Mouse (Mus musculus): Measurements from ENCODE around the gene Slc16a1.

The Slc16a1 gene

GRCm38 (mm10) chr3:104639749-104640368 is 1.4 kb downstream of the Slc16a1 start:
- no peak for DNase-seq

DNA sequence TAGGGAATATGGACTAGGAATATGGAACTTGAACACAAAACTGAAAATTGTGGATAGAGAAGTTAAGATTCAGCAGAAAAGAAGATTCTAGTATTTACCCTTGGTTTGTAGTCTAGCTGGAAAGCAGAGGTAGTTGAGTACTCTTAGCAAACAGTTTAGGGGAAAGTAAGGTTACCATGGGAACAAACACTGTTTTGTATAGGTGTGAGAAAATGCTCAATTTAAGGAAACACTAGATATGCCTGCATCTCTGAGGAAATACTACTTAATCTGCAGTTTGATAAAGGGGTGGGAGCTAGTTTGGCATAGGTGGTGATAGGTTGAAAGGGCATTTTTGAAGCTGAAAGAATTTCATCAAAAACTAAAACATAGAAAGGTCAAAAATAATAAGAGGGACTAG is 2.4 kb downstream of the Slc16a1 start:
- no peak for DNase-seq

DNA sequence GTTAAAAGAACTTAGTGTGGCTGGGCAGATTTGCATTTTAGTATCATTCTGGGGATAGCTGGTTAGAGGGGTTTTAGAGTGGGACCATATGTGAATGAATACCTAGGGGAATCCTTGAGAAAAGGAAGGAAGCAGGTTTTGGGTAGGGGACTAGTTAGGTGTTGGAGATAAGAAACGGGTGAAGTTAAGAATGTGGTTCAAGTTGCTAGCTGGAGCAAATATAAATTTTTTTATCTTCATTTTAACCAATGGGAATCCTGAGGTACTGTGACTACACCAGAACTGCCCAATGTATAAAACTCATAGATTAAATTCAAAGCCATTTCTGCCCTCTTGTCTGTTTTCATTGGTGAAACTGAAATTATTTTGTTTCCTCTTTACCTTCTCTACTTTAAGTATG is 2.8 kb downstream of the Slc16a1 start:
- no peak for DNase-seq

GRCm38 (mm10) chr3:104643113-104643512 is 4.6 kb downstream of the Slc16a1 start:
- no peak for DNase-seq

DNA sequence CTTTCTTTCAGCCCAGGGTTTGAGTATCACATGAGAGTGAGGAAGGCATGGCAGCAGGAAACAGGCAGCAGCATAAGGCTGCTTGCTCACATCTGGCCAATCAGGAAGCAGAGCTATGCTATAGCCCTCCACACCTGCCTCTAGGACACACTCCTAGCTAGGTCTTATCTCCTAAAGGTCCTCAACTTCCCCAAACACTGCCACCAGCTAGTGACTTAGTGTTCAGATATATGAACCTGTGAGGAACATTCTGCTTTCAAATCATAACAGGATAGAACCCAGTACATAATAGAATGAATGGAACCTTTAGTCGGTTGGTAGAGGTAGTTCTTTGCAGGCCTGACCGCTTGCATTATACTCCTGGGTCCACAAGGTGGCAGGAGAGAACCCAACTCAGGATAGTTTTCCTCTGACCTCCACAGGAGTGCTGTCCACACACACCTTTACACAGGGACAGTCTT is 5.4 kb downstream of the Slc16a1 start:
- DNase-seq: peak; percentile 67 to 73

DNA sequence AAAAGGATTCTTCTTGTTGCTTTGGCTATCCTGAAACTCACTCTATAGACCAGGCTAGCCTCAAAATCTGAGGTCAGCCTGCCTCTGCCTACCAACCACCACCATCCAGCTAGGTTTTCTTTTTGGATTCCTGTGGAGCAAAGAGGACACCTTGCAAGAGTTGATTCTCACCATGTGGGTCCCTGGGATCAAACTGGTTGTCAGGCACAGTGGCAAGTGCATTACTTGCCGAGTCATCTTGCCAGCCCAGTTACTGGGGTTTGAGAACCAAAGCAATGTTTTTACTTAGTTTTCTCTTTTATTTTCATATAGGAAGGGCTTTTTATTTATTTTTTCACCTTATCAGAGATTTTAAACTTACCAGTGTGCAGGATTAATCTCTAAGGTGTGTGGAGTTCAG is 5.9 kb downstream of the Slc16a1 start:
- no peak for DNase-seq

GRCm38 (mm10) chr3:104654219-104654618 is 15.8 kb downstream of the Slc16a1 start:
- no peak for DNase-seq

DNA sequence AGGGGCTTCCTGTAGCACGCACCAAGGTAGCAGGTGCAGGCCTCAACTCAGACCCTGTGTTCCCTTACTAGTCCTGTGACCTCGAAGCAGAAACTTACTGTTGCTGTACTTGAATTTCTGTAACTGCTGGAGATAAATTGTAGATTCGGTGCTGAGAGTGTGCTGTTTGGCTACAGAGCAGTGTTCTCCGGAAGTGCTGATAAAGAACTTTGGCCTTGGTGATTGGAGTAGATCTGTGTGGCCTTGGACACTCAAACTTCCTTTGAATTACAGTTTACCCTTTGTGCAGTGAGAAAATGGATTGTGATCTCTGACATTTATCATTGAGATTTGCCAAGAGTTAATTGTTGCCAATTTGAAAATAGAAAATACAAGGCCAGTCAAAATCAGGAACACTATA is 16.5 kb downstream of the Slc16a1 start:
- no peak for DNase-seq

DNA sequence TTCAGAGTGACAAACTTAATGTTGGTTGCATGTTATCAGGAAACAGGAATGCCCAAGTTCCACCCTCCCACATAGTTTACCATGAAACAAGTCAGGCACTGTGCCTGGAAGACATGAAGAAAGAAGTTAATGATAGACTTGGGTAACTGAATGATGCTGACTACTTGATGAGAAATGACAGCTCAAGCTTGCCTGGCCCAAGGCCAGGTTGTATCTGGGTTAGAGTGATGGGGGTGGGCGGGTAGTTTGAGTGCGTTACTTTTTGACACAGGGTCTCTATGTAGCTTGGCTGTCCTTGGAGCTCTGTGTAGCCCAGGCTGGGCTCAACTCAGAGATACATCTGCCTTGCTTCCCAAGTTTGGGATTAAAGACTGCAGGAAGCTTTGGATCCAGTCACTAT is 20.2 kb downstream of the Slc16a1 start:
- DNase-seq: peak in 1 of 2 experiments; percentile 27

DNA sequence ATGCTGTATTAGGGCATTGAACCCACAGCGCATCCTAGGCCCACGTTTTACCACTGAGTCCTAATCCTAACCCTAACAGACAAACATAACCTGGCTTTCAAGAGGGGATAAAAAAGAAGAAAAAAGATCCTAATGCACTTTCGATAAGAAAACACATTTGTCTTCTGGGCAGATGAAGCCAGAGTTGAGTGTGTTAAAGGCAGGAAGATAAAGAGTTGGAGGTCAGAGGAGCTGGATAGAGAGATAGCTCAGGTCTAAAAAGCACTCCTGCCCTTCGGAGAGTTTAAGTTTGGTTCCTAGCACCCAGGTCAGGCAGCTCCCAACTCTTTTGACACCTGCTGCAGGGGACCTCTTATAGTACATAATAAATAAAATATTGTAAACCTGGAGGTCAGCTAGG is 21.3 kb downstream of the Slc16a1 start:
- DNase-seq: no peak

GRCm38 (mm10) chr3:104660522-104660921 is 22.1 kb downstream of the Slc16a1 start:
- DNase-seq: peak; percentile 69 to 81

GRCm38 (mm10) chr3:104662007-104662406 is 23.5 kb downstream of the Slc16a1 start:
- DNase-seq: peak; percentile 29 to 51

DNA sequence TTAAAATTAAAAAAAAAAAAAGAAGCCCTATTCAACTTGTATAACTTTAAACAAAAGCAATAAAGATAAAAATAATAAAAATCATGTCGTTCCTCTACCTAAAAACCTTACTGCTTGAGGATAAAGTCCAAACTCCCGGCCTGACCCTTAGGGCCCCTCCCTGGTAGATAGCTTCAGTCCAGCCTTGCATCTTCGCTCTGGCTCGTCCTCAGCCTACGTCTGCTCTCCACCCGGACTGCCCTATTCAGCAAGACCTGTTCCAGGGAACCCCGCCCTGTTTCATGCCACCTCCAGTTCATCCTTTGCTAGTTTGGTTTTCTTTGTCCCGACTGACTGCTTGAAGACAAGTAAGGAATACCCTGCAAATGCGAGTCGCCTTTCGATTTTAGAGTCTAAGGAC is 24.5 kb downstream of the Slc16a1 start:
- DNase-seq: no peak

DNA sequence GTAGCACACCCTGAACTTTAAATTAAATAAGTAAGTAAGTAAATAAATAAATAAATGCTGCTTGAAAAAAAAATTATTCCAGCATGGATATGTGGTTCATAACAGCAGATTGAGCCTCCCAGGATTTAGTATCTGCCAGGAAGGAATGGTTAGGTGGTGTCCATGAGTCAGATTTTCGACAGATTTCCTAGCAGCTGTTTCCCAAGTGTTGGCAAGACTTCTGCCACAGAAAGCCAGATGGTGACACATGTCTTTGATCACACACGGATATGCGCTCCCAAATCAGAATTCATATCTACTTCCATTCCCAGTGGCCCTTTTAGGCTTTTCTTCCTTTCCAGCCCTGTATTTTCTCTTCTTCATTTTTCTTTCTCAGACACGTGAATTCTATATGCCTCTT is 28.5 kb downstream of the Slc16a1 start:
- no peak for DNase-seq

- no peak for DNase-seq
Observed at GRCm38 (mm10) chr3:104667451-104667850, 29.0 kb downstream of the Slc16a1 start.

- no peak for DNase-seq
Observed at GRCm38 (mm10) chr3:104668989-104669388, 30.5 kb downstream of the Slc16a1 start.

GRCm38 (mm10) chr3:104669856-104670182 is 31.4 kb downstream of the Slc16a1 start:
- DNase-seq: no peak

DNA sequence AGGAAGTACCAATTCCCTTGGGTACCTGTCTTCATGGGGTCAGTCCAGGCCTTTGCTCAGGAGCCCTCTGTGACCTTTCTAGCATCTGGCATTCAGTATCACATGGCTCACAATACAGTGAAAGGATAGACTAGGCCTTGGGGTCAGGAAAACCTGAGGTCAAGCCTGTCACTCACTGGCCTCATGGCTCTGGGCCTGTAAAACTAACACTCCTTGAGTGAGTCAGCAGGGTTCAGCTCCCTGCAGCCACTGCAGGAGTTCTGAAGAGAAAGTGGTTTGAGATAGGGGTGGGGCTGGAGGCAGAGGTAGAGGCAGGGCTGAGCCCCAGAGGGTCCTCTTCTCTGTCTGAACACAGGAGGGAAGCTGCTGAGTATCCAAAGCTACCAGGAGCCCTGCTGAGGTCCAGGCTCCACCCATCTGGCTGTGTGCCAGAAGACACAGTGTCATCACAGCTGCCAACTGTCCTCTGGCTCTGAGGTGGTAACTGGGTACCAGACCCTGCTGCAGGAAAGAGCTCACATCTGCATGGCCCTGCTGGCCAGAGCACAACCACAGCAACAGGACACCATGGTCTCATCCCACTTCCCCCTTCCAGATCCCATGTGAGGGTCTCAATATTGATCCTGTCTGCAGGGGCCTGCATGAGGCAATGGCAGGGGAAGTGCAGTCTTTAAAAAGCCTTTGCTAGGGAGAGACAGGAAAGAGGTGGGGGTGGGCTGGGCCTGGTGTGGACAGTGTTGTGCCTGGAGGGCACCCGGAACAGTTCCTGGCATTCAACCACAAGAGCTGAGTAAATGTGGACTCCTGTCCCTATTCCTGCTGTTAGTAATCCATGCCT is 31.9 kb downstream of the Slc16a1 start:
- DNase-seq: peak; percentile 18 to 43

- peak in 1 of 2 experiments; percentile 20 for DNase-seq
Observed at GRCm38 (mm10) chr3:104671543-104671942, 33.1 kb downstream of the Slc16a1 start.

GRCm38 (mm10) chr3:104672041-104672440 is 33.6 kb downstream of the Slc16a1 start:
- DNase-seq: no peak

DNA sequence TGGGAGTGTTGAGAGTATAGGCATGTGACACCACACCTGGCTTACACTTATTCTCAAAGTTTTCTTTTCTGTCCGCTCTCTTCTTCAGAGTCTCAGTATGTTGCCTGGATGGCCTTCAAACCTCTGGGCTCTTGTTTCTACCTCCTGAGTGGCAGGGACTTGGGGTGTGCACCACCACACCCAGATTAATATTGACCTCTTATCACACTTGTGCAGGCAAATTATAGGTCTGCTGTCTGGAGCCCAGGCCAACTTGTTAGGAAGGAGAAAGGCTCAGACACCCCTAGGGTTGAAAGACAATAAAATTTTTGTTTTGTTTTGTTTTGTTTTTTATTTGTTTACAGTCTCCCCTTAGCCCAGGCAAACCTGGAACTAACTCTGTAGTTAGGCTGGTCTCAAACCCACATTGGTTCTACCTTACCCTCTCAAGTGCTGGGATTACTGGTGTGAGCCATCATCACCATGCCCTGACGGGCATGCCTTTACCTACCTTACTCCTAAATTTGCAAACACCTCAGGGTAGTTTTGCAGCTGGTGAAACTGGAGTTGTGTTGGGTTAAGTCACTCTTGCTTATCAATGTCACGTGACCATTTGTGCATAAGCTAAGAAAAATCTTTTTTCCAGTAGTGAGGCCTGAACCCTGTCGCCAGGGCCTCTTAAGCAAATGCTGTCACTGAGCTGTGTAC is 35.3 kb downstream of the Slc16a1 start:
- DNase-seq: no peak

- DNase-seq: peak; percentile 79 to 85
Observed at GRCm38 (mm10) chr3:104674329-104675220, 36.1 kb downstream of the Slc16a1 start.

Measured in kidney, postnatal 4 days (tissue).